Mouse (Mus musculus): ENCODE measurements around the gene Zfp787.

Gene Zfp787

DNA sequence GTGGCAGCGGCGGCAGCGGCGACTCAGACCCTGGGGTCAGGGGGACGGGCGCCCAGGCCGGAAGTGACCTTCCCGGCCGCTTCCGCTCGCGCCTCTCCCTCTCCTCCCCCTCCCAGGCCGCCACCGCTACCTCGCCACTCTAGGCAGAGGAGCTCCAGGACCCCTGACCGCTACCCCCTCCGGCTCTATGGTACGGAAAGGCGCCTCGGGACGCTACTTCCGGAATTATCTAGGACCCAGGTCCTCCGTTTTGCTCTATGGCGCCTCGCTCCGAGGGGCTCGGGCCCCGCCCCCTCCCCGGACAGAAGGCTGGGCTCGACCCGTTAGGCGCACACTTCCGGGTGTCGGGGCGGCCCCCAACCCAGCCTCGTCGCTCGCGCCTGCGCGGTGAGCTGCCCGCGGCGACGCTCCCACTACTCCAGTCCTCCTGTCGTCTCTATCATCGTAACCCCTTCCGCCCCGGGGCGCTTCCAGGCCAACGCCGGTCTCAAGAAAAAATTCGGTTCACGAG is at the start of gene Zfp787:
Gene Zfp787 (minus strand): TSS at position 97 of the 511 bp plus-strand sequence.
- peak within 1 kb of the TSS; percentile 99 for H3K4me3 ChIP-seq (replicated peaks; ENCODE audit: low read length)
- H3K36me3 ChIP-seq (ENCODE audit: insufficient read depth, low read length) = peaks cover 7% of the 10 kb centered on the region; the same call in 1 of the 2 replicates
- H3K27me3 ChIP-seq (ENCODE audit: insufficient read depth, low read length) = no peaks in the 10 kb centered on the region
- TF ChIP-seq POU5F1 (IDR thresholded peaks at IDR 0.05; ENCODE audit: borderline replicate concordance, low read length) (no peak), CTCF (conservative IDR thresholded peaks at IDR 0.05; ENCODE audit: low read length) (no peak), NANOG (IDR thresholded peaks at IDR 0.05; ENCODE audit: borderline replicate concordance, low read length) (no peak)
- H3K9me3 ChIP-seq (ENCODE audit: low read length) = no peaks in the 10 kb centered on the region
- H3K4me1 ChIP-seq (replicated peaks; ENCODE audit: low read depth, low read length) = peaks cover 49% of the 10 kb centered on the region

DNA sequence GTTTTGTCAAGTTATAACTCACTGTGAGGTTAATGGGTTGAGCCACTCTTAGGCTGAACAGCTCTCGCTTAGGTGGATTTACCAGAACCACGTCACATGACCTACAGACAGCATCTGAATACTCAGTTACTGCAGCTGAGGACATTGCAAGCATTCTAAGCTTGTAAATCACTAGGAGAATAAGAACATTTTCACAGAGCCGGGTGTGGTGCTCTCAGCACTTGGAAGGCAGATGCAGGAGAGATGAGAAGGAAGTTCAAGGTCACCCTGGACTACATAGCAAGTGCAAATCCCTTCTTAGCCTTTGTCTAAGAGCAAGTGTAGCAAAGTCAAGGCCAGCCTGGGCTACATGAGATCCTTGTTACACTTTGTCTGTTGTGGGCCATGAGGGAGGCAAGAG is 48.4 kb upstream of the Zfp787 start:
- peaks cover 24% of the 10 kb centered on the region for H3K4me1 ChIP-seq (replicated peaks; ENCODE audit: low read depth, low read length)
- TF ChIP-seq NANOG (IDR thresholded peaks at IDR 0.05; ENCODE audit: borderline replicate concordance, low read length) (no peak), POU5F1 (IDR thresholded peaks at IDR 0.05; ENCODE audit: borderline replicate concordance, low read length) (no peak), CTCF (conservative IDR thresholded peaks at IDR 0.05; ENCODE audit: low read length) (no peak)
- no peak overlapping the region for H3K4me3 ChIP-seq (replicated peaks; ENCODE audit: low read length)
- peaks cover 17% of the 10 kb centered on the region for H3K9me3 ChIP-seq (ENCODE audit: low read length)
- H3K27me3 ChIP-seq (ENCODE audit: insufficient read depth, low read length) = no peaks in the 10 kb centered on the region
- no peaks in the 10 kb centered on the region for H3K36me3 ChIP-seq (ENCODE audit: insufficient read depth, low read length)

DNA sequence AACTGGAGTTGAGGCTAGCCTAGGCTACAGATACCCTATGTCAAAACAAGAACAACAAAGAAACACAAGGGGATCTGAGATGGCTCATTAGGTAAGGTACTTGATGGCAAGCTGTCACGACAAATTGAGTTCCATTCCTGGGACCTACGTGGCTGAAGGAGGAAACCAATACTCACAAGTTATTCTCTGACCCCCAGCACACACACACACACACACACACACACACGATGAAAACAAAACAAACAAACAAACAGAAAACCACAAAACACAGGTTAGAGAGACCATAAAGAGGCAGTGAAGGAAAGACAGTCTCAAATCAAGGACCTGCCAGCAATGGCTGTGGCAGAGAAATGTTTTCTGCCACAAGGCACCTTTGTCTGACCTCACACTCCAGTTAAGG is 41.0 kb upstream of the Zfp787 start, which contains the start of gene Galp:
Gene Galp (plus strand): TSS at position 301 of the 400 bp plus-strand sequence.
- H3K36me3 ChIP-seq (ENCODE audit: insufficient read depth, low read length) = no peaks in the 10 kb centered on the region
- peaks cover 7% of the 10 kb centered on the region; the same call in 1 of the 2 replicates for H3K27me3 ChIP-seq (ENCODE audit: insufficient read depth, low read length)
- H3K9me3 ChIP-seq (ENCODE audit: low read length) = peaks cover 21% of the 10 kb centered on the region
- 0 out of 2 replicates have a peak, but pooled peaks cover 5% of the 10 kb centered on the region for H3K4me1 ChIP-seq (replicated peaks; ENCODE audit: low read depth, low read length)
- no peak within 1 kb of the TSS; the same call in 1 of the 2 replicates for H3K4me3 ChIP-seq (replicated peaks; ENCODE audit: low read length)
- no peak for TF ChIP-seq CTCF (conservative IDR thresholded peaks at IDR 0.05; ENCODE audit: low read length)
- TF ChIP-seq POU5F1 (IDR thresholded peaks at IDR 0.05; ENCODE audit: borderline replicate concordance, low read length) = no peak
- TF ChIP-seq NANOG (IDR thresholded peaks at IDR 0.05; ENCODE audit: borderline replicate concordance, low read length) = no peak

DNA sequence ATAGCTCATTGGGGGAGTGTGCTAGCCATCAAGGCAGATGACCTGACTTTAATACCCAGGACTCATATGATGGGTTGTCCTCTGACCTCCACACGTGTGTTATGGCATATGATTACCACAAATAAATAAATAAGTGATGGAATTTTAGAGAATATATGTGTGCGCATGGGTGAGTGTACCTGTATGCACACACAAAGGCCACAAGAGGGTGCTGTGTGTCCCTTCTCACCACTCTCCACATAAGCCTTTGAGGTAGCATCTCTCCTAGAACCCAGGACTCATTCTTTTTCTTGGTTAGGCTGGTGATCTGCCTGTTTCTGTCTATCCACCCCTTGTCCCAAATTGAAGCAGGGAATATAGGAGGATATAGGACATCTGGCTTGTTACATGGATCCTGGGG is 40.0 kb upstream of the Zfp787 start:
- no peak for TF ChIP-seq NANOG (IDR thresholded peaks at IDR 0.05; ENCODE audit: borderline replicate concordance, low read length)
- TF ChIP-seq CTCF (conservative IDR thresholded peaks at IDR 0.05; ENCODE audit: low read length) = peak; percentile 76
- Histone ChIP-seq H3K27me3 (ENCODE audit: insufficient read depth, low read length) (peaks cover 9% of the 10 kb centered on the region), H3K4me3 (replicated peaks; ENCODE audit: low read length) (no peak overlapping the region), H3K9me3 (ENCODE audit: low read length) (peaks cover 16% of the 10 kb centered on the region; the same call in 1 of the 2 replicates), H3K36me3 (ENCODE audit: insufficient read depth, low read length) (peaks cover 1% of the 10 kb centered on the region), H3K4me1 (replicated peaks; ENCODE audit: low read depth, low read length) (0 out of 2 replicates have a peak, but pooled peaks cover 5% of the 10 kb centered on the region)

DNA sequence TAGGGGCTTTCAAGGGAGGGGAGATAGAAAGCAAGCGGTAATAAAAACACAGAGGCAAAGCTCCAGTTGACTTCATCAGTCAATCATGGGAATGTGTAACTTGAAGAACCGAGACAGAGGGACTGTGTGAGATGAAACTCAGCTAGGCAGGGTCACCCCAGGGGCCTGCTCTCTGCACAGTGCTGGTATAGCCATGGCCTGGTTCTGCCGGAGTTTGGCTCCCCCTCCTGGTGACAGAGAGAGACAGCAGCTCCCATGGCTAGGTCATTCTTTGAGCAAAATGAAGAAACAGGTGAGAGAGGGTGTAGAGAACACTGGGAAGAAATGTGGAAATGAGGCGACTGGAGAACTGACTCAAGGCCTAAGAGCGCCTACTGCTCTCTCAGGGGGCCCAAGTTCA is 38.3 kb upstream of the Zfp787 start:
- H3K4me3 ChIP-seq (replicated peaks; ENCODE audit: low read length) = no peak overlapping the region
- peaks cover 23% of the 10 kb centered on the region for H3K27me3 ChIP-seq (ENCODE audit: insufficient read depth, low read length)
- peaks cover 12% of the 10 kb centered on the region for H3K4me1 ChIP-seq (replicated peaks; ENCODE audit: low read depth, low read length)
- TF ChIP-seq POU5F1 (IDR thresholded peaks at IDR 0.05; ENCODE audit: borderline replicate concordance, low read length) = no peak
- no peak for TF ChIP-seq NANOG (IDR thresholded peaks at IDR 0.05; ENCODE audit: borderline replicate concordance, low read length)
- peak; percentile 98 for TF ChIP-seq CTCF (conservative IDR thresholded peaks at IDR 0.05; ENCODE audit: low read length)
- peaks cover 13% of the 10 kb centered on the region for H3K36me3 ChIP-seq (ENCODE audit: insufficient read depth, low read length)
- peaks cover 18% of the 10 kb centered on the region for H3K9me3 ChIP-seq (ENCODE audit: low read length)

DNA sequence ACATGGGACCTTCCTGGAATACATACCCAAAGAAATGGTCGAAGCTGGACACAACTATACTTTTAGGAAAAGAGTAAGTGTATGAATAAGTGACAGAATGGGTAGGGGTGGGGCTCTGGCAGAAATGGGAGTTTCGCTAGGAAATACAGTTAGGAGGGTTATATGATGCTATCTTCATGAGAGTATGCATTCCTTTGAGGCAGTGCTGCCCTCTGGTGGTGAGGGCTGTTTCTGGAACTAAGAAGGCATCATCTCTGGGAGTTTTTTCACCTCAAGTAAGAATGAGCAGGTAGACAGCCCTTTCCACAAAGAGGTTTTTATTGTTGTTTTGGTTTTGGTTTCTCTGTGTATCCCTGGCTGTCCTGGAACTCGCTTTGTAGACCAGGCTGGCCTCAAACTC is 35.6 kb upstream of the Zfp787 start:
- TF ChIP-seq NANOG (IDR thresholded peaks at IDR 0.05; ENCODE audit: borderline replicate concordance, low read length) (no peak), CTCF (conservative IDR thresholded peaks at IDR 0.05; ENCODE audit: low read length) (peak; percentile 81)
- Histone ChIP-seq H3K36me3 (ENCODE audit: insufficient read depth, low read length) (peaks cover 41% of the 10 kb centered on the region), H3K9me3 (ENCODE audit: low read length) (peaks cover 34% of the 10 kb centered on the region), H3K4me3 (replicated peaks; ENCODE audit: low read length) (no peak overlapping the region), H3K4me1 (replicated peaks; ENCODE audit: low read depth, low read length) (peaks cover 8% of the 10 kb centered on the region), H3K27me3 (ENCODE audit: insufficient read depth, low read length) (peaks cover 34% of the 10 kb centered on the region)

DNA sequence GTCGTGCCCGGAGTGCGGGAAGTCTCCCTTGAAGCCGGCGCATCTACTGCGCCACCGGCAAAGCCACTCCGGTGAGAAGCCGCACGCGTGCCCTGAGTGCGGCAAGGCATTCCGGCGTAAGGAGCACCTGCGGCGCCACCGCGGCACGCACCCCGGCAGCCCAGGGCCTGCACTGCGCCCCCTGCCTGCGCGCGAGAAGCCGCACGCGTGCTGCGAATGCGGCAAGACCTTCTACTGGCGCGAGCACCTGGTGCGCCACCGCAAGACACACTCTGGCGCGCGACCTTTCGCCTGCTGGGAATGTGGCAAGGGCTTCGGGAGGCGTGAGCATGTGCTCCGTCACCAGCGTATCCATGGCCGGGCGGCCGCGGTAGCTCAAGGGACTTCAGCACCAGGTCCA is 33.7 kb upstream of the Zfp787 start:
- Histone ChIP-seq H3K4me1 (replicated peaks; ENCODE audit: low read depth, low read length) (peaks cover 9% of the 10 kb centered on the region), H3K36me3 (ENCODE audit: insufficient read depth, low read length) (peaks cover 58% of the 10 kb centered on the region), H3K4me3 (replicated peaks; ENCODE audit: low read length) (peak overlapping the region; percentile 77), H3K9me3 (ENCODE audit: low read length) (peaks cover 34% of the 10 kb centered on the region), H3K27me3 (ENCODE audit: insufficient read depth, low read length) (peaks cover 30% of the 10 kb centered on the region)
- TF ChIP-seq CTCF (conservative IDR thresholded peaks at IDR 0.05; ENCODE audit: low read length) (no peak), POU5F1 (IDR thresholded peaks at IDR 0.05; ENCODE audit: borderline replicate concordance, low read length) (no peak), NANOG (IDR thresholded peaks at IDR 0.05; ENCODE audit: borderline replicate concordance, low read length) (no peak)

DNA sequence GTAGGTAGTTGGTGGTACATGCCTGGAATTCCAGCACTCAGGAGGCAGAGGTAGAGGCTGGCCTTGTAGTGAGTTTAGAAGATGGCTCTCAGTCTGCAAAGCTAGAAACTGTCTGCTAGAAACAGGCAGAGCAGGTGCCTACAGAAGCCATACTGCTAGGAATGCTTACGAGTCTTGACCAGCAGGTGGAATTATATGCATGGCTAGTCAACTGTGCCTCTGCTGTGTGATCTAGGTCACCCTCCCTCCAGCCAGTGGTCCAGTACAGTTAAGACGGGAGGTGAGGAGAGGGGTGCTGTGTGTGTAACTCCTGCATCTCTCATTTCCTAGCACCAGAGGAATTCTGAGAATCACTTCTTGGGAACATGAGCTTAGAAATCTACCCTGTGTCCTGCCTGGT is 31.0 kb upstream of the Zfp787 start:
- H3K4me3 ChIP-seq (replicated peaks; ENCODE audit: low read length) = no peak overlapping the region
- peaks cover 81% of the 10 kb centered on the region for H3K36me3 ChIP-seq (ENCODE audit: insufficient read depth, low read length)
- peaks cover 31% of the 10 kb centered on the region for H3K9me3 ChIP-seq (ENCODE audit: low read length)
- H3K4me1 ChIP-seq (replicated peaks; ENCODE audit: low read depth, low read length) = peaks cover 30% of the 10 kb centered on the region
- H3K27me3 ChIP-seq (ENCODE audit: insufficient read depth, low read length) = peaks cover 27% of the 10 kb centered on the region
- no peak for TF ChIP-seq POU5F1 (IDR thresholded peaks at IDR 0.05; ENCODE audit: borderline replicate concordance, low read length)
- no peak for TF ChIP-seq CTCF (conservative IDR thresholded peaks at IDR 0.05; ENCODE audit: low read length)
- TF ChIP-seq NANOG (IDR thresholded peaks at IDR 0.05; ENCODE audit: borderline replicate concordance, low read length) = no peak

DNA sequence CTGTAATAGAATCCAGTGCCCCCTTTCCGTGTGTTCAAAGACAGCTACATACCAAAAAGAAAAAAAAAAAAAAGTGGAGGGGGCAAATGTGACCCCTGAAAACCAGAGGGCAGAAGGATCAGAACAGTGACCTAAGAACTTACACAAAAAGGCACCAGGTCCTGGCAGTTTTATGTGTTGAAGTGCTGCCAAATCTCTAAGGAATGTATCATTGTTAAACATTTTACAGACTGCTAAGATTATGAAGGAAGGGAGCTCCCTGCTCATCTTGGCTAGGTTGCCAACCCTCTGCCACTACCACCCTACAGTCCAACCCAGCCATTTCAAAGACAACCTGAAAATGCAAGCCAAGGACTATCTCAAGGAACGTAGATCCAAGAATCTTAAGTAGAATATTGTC is 30.4 kb upstream of the Zfp787 start:
- no peak overlapping the region for H3K4me3 ChIP-seq (replicated peaks; ENCODE audit: low read length)
- peaks cover 35% of the 10 kb centered on the region for H3K4me1 ChIP-seq (replicated peaks; ENCODE audit: low read depth, low read length)
- peaks cover 31% of the 10 kb centered on the region for H3K9me3 ChIP-seq (ENCODE audit: low read length)
- peaks cover 27% of the 10 kb centered on the region for H3K27me3 ChIP-seq (ENCODE audit: insufficient read depth, low read length)
- no peak for TF ChIP-seq CTCF (conservative IDR thresholded peaks at IDR 0.05; ENCODE audit: low read length)
- no peak for TF ChIP-seq POU5F1 (IDR thresholded peaks at IDR 0.05; ENCODE audit: borderline replicate concordance, low read length)
- no peak for TF ChIP-seq NANOG (IDR thresholded peaks at IDR 0.05; ENCODE audit: borderline replicate concordance, low read length)
- peaks cover 86% of the 10 kb centered on the region for H3K36me3 ChIP-seq (ENCODE audit: insufficient read depth, low read length)
